Mouse (Mus musculus) lung, embryonic 15.5 days (tissue): ENCODE results near the gene Cct7. TPM values are rescaled to one million over a fixed set of nuclear protein-coding genes. Genes with fewer than 3 reads are reported as not detected.
A peak's percentile ranks its signal among the peaks of the same experiment; 100 is the strongest.

Experiments used
- ATAC-seq: fragments of 200-750 bp; cut with Nextera tagmentation; 2 replicates; pipeline ENCODE4 v1.8.0; 2017; ENCODE audit warnings: moderate number of reproducible peaks, borderline replicate concordance; ENCODE audit not compliant: low FRiP score, low TSS enrichment; ENCODE audit errors: extremely low read depth
- H3K27ac ChIP-seq: fragments of 300-500 bp; sonication (generic); 2 replicates; pipeline ENCODE4 v1.5.1; 2015; ENCODE audit warnings: moderate library complexity, mild to moderate bottlenecking, inconsistent platforms
- H3K27me3 ChIP-seq: fragments of 300-500 bp; sonication (generic); 2 replicates; pipeline ENCODE4 v1.6.1; 2015; ENCODE audit warnings: inconsistent platforms
- H3K36me3 ChIP-seq: fragments of 300-500 bp; sonication (generic); 2 replicates; pipeline ENCODE4 v1.6.1; 2015; ENCODE audit warnings: inconsistent platforms
- H3K4me1 ChIP-seq: fragments of 300-500 bp; sonication (generic); 2 replicates; pipeline ENCODE4 v1.6.1; 2015; ENCODE audit warnings: inconsistent platforms
- H3K4me2 ChIP-seq: fragments of 300-500 bp; sonication (generic); 2 replicates; pipeline ENCODE4 v1.6.1; 2015; ENCODE audit warnings: inconsistent platforms, mild to moderate bottlenecking, moderate library complexity
- H3K4me3 ChIP-seq: fragments of 300-500 bp; sonication (generic); 2 replicates; pipeline ENCODE4 v1.5.1; 2015; ENCODE audit warnings: mild to moderate bottlenecking, inconsistent platforms
- H3K9ac ChIP-seq: fragments of 300-500 bp; sonication (generic); 2 replicates; pipeline ENCODE4 v1.6.1; 2015; ENCODE audit warnings: inconsistent platforms
- H3K9me3 ChIP-seq: fragments of 300-500 bp; sonication (generic); 2 replicates; pipeline ENCODE4 v1.6.1; 2016; ENCODE audit warnings: inconsistent platforms
- WGBS: fragments of 180-500 bp; shearing (Covaris S2); methylation state at CpG from one replicate; pipeline ENCODE4 v1.1.7; 2015; 5-methylcytosine and 5-hydroxymethylcytosine counted together
- polyA plus RNA-seq: library from polyadenylated mRNA; unstranded; fragments of >200 nt; fragmentation: Nextera tagmentation; extraction: Ambion mirVana; gene quantifications from 2 replicates; pipeline ENCODE4 v1.2.1, GENCODE M21; 2015

Gene Cct7
- polyA plus RNA-seq, 1 experiment from 2014 or later, result 506 TPM

DNA sequence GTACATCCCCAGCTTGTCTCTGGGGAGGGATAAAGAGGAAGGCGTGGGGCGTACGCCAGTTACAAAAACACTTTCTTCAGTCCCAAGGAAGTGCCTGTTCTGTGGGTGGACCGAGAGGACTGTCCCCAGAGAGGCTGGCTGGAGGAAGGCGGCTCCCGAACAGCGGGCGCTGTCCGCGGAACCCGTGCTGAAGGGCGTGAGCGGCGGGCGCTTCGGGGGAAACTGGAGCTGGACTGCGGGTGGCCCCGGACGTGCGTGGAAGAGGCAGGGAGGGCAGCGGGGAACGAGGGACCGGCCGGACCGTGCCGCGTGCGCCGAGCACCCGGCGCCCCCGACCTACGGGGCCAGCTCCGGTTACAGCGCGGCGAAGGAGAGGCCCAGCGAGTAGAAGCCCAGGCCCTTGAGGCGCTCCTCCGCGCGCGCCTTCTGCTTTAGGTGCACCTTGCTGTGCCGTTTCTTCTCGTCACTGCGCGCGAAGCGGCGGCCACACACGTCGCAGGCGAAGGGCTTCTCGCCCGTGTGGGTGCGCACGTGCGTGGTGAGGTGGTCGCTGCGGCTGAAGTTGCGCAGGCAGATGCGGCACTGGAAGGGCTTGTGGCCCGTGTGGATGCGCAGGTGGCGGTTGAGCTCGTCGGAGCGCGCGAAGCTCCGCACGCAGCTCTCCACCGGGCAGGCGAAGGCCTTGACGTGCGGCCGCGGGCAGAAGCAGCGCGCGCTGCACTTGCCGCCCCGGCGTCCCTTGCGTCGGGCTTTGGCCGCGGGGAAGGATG lies 60.2 kb downstream of the Cct7 start:
- H3K4me2 ChIP-seq, result peak overlapping the region; percentile 80
- H3K4me3 ChIP-seq, result peak overlapping the region; percentile 22
- no peak overlapping the region for H3K27ac ChIP-seq
- no peak overlapping the region for H3K9ac ChIP-seq
- no peaks in the 10 kb centered on the region for H3K36me3 ChIP-seq
- H3K27me3 ChIP-seq, result peaks cover 83% of the 10 kb centered on the region
- no peak for ATAC-seq
- H3K9me3 ChIP-seq, result no peaks in the 10 kb centered on the region
- H3K4me1 ChIP-seq, result peaks cover 26% of the 10 kb centered on the region
- WGBS, result under 1% methylated on average over 73 of the region's 88 CpGs

DNA sequence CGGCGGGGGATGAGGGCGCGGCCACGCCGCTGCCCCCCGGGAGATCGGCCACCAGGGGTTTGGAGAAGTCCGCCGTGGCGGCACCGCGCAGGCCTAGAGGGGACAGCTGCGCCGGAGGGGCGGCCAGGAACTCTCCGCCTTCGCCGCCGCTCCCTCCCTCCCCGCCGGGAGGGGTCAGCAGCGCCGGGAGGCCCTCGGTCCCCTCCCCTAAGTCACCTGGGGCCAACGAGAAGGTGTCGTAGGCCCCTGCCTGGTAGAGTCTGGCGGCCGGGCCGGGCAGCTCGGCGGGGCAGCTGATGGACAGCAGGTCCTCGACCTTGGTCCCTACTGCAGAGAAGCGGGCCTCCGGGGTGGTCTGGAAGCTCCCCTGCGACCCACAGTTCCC lies 60.7 kb downstream of the Cct7 start:
- peaks cover 84% of the 10 kb centered on the region for H3K27me3 ChIP-seq
- peak overlapping the region; percentile 80 for H3K4me2 ChIP-seq
- no peak overlapping the region for H3K27ac ChIP-seq
- no peak overlapping the region for H3K9ac ChIP-seq
- H3K4me3 ChIP-seq, result peak overlapping the region; percentile 22
- WGBS, result 1% methylated on average over 33 of the region's 36 CpGs
- H3K36me3 ChIP-seq, result no peaks in the 10 kb centered on the region
- peaks cover 26% of the 10 kb centered on the region for H3K4me1 ChIP-seq
- H3K9me3 ChIP-seq, result no peaks in the 10 kb centered on the region
- no peak for ATAC-seq

DNA sequence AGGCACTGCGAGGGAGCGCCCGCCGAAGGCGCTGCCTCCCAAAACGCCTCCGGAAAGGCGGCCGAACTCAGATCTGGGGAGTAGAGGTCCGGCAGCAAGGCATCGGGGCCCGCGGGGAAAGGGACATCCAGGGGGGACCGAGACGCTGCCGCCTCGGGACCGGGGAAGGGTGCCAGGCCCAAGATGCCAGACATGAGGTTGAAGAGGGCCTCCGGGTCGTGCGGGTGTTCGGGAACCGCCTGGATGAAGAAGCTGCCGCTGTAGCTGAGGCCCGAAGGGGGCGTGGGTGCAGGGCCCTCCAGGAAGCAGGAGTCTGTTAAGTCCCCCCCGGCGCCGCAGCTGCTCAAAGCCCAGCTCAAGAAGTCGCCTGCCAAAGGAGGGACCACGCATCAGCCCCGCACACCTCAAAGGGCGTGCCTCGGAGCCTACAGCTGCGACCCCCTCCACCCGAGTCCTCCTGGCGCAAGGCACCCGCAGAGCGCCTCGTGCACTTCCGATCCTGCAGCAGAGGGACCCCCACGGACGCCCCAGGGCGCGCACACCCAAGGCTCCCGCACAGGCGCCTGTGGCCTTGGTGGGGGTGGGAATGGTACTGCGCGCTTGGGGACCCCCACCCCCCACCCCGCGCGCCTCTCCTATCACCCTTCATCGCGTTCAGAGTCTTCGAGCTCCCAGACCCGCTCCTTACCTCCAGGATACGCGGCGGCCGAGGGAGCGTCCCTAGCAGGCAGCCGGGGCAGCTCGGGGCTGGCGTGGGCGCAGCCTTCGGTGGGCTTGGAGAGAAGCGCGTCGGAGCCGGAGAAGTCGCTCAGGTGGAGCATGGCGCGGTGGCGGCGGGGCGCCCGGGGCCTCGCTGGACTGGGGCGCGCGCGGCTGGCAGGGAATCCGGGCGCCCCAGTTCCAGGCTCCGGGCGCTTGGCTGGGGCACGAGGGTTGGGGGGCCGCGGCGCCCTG lies 61.5 kb downstream of the Cct7 start:
- Histone ChIP-seq H3K4me1 (peaks cover 26% of the 10 kb centered on the region), H3K4me3 (peak overlapping the region; percentile 38), H3K4me2 (peak overlapping the region; percentile 80), H3K9me3 (no peaks in the 10 kb centered on the region), H3K36me3 (no peaks in the 10 kb centered on the region), H3K27ac (no peak overlapping the region), H3K9ac (no peak overlapping the region), H3K27me3 (peaks cover 87% of the 10 kb centered on the region)
- under 1% methylated on average over 86 of the region's 90 CpGs for WGBS
- no peak; the same call in 1 of the 2 replicates for ATAC-seq

DNA sequence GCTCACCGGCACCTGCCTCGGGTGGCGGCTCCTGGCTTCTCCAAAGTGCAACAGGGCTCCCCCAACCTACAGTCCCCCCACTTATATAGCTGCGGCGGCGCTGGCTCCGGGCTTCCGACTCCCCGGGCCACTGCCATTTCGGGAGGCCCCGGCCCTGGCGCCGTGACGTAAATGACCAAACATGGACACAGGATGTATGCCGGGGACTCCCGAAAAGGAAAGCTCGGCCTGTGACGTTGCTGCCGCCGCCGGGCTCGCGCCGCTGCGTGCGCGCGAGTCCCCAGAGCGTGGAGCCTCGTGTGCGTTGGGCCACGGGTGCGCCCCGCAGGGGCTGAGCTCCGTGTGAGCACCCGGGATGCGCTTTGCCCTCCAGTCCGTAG lies 62.2 kb downstream of the Cct7 start, which contains the start of gene Egr4:
Gene Egr4, minus strand, starts transcription at position 59 of the 380 bp plus-strand sequence.
- under 1% methylated on average over 36 of the region's 38 CpGs for WGBS
- no peaks in the 10 kb centered on the region for H3K9me3 ChIP-seq
- H3K9ac ChIP-seq, result no peak within 1 kb of the TSS
- H3K4me2 ChIP-seq, result peak within 1 kb of the TSS; percentile 80
- peaks cover 89% of the 10 kb centered on the region for H3K27me3 ChIP-seq
- peaks cover 26% of the 10 kb centered on the region for H3K4me1 ChIP-seq
- H3K4me3 ChIP-seq, result peak within 1 kb of the TSS; percentile 38
- ATAC-seq, result no peak; the same call in 1 of the 2 replicates
- H3K27ac ChIP-seq, result no peak within 1 kb of the TSS
- H3K36me3 ChIP-seq, result no peaks in the 10 kb centered on the region

DNA sequence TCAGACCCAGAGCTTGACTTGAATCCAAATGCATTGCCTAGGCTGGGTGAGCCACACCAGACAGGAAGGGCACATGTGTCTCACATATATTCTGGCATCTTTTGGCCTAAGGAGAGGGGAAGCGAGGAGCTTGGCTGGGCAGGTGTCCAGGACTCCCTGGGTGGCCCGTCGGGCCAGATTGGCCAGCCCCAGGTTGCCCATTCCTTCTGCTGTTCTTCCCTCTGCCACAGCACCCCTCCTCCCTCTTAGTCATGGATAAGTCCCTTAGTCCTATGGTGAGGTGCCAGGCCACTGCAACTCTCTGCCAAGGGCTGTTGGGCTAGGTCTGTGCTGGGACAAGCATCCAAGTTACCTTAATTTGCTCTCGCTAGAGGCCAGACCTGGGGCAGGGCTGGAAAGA lies 64.6 kb downstream of the Cct7 start:
- ATAC-seq, result no peak
- peaks cover 26% of the 10 kb centered on the region for H3K4me1 ChIP-seq
- H3K9ac ChIP-seq, result no peak overlapping the region
- H3K9me3 ChIP-seq, result no peaks in the 10 kb centered on the region
- 75% methylated on average over 4 of the region's 4 CpGs for WGBS
- H3K36me3 ChIP-seq, result no peaks in the 10 kb centered on the region
- no peak overlapping the region for H3K4me2 ChIP-seq
- no peak overlapping the region for H3K4me3 ChIP-seq
- H3K27me3 ChIP-seq, result peaks cover 66% of the 10 kb centered on the region
- no peak overlapping the region for H3K27ac ChIP-seq

Other genes with a start within 250 kb of the Cct7 start
- gene Sfxn5, start 118.1 kb upstream of the Cct7 start, polyA plus RNA-seq, result 7.7 TPM in 2 replicates
- 14.1 and 14.2 TPM in 2 replicates for gene Rab11fip5, start 76.9 kb upstream of the Cct7 start, polyA plus RNA-seq
- gene Noto, start 27.6 kb upstream of the Cct7 start, polyA plus RNA-seq, result 0.47 and 0.78 TPM in 2 replicates
- 62.6 and 64.0 TPM in 2 replicates for gene Smyd5, start 19.5 kb upstream of the Cct7 start, polyA plus RNA-seq
- 46.0 and 46.7 TPM in 2 replicates for gene Pradc1, start 456 bp downstream of the Cct7 start, polyA plus RNA-seq
- gene Fbxo41, start 51.5 kb downstream of the Cct7 start, polyA plus RNA-seq, result 0.06 and 0.16 TPM in 2 replicates
- gene Egr4, start 62.1 kb downstream of the Cct7 start, polyA plus RNA-seq, result not detected in 2 replicates
- 5.0 and 5.4 TPM in 2 replicates for gene Alms1, start 136.0 kb downstream of the Cct7 start, polyA plus RNA-seq